Mouse (Mus musculus): Measurements from ENCODE around the gene Cma1. TPM values are rescaled to one million over a fixed set of nuclear protein-coding genes. Genes with fewer than 3 reads are reported as not detected.

Cma1 gene
- polyA plus RNA-seq (2014; fragmentation: Illumina TruSeq; extraction: RNeasy Lipid Tissue Mini Kit (QIAGEN cat#74804); ENCODE audit: low read depth, low replicate concordance), result 1.5 TPM

GRCm38 (mm10) chr14:55944575-55944974, at the start of gene Cma1:
Gene Cma1 (minus strand): TSS chr14:55944675.

GRCm38 (mm10) chr14:55950346-55951030, 6.0 kb upstream of the Cma1 start, which contains the start of gene Cma2:
Gene Cma2 (plus strand): TSS chr14:55950980.

DNA sequence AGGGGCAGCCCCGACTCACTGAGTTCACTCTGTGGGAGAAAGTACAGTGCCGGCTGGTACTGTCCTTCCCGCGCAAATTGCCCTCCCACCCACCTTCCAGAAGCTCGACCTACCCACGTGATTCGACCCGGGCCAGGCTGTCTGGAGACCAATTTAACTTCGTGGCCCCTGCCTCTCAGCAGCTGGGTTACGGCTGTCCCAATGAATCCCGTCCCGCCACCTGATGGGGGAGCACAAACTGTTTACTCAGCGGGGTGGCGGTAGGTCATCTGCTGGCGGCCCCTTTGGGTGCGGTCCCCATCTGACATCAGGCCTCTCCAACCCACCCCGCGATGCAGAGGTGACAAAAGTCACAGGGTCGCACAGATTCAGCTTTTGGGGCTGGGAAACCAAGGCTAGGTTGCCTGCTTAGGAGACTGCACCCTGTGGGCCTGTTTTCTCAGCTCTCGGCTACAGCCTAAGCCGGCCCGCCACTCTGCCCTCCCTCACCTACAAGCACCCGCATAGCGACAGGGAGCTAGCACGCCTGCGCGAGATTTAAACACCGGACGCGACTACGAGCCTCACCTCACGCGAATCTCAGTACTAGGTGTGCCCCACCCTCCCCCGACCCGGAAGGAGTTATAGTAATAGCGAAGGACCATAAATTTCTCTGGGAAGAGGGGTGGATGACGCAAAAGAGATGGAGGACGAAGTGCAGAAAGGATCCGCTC, 44.6 kb downstream of the Cma1 start, which contains the start of gene Sdr39u1:
Gene Sdr39u1 (minus strand): TSS at position 593 of the 713 bp plus-strand sequence.

Other genes with a start within 250 kb of the Cma1 start
- not detected for gene Tgm1, start 230.7 kb downstream of the Cma1 start, polyA plus RNA-seq (2014; fragmentation: Illumina TruSeq; extraction: RNeasy Lipid Tissue Mini Kit (QIAGEN cat#74804); ENCODE audit: low read depth, low replicate concordance)
- 0.73 TPM for gene Rabggta, start 222.4 kb downstream of the Cma1 start, polyA plus RNA-seq (2014; fragmentation: Illumina TruSeq; extraction: RNeasy Lipid Tissue Mini Kit (QIAGEN cat#74804); ENCODE audit: low read depth, low replicate concordance)
- gene Dhrs1, start 199.0 kb downstream of the Cma1 start, polyA plus RNA-seq (2014; fragmentation: Illumina TruSeq; extraction: RNeasy Lipid Tissue Mini Kit (QIAGEN cat#74804); ENCODE audit: low read depth, low replicate concordance), result 15.3 TPM
- gene Nop9, start 199.0 kb downstream of the Cma1 start, polyA plus RNA-seq (2014; fragmentation: Illumina TruSeq; extraction: RNeasy Lipid Tissue Mini Kit (QIAGEN cat#74804); ENCODE audit: low read depth, low replicate concordance), result 3.3 TPM
- gene Cideb, start 186.2 kb downstream of the Cma1 start, polyA plus RNA-seq (2014; fragmentation: Illumina TruSeq; extraction: RNeasy Lipid Tissue Mini Kit (QIAGEN cat#74804); ENCODE audit: low read depth, low replicate concordance), result 5.6 TPM
- gene Ltb4r2, start 183.2 kb downstream of the Cma1 start, polyA plus RNA-seq (2014; fragmentation: Illumina TruSeq; extraction: RNeasy Lipid Tissue Mini Kit (QIAGEN cat#74804); ENCODE audit: low read depth, low replicate concordance), result not detected
- gene Ltb4r1, start 178.7 kb downstream of the Cma1 start, polyA plus RNA-seq (2014; fragmentation: Illumina TruSeq; extraction: RNeasy Lipid Tissue Mini Kit (QIAGEN cat#74804); ENCODE audit: low read depth, low replicate concordance), result not detected
- 0.19 TPM for gene Adcy4, start 160.6 kb downstream of the Cma1 start, polyA plus RNA-seq (2014; fragmentation: Illumina TruSeq; extraction: RNeasy Lipid Tissue Mini Kit (QIAGEN cat#74804); ENCODE audit: low read depth, low replicate concordance)
- 4.4 TPM for gene Ripk3, start 155.8 kb downstream of the Cma1 start, polyA plus RNA-seq (2014; fragmentation: Illumina TruSeq; extraction: RNeasy Lipid Tissue Mini Kit (QIAGEN cat#74804); ENCODE audit: low read depth, low replicate concordance)
- gene Nfatc4, start 121.5 kb downstream of the Cma1 start, polyA plus RNA-seq (2014; fragmentation: Illumina TruSeq; extraction: RNeasy Lipid Tissue Mini Kit (QIAGEN cat#74804); ENCODE audit: low read depth, low replicate concordance), result 2.6 TPM
- gene Nynrin, start 90.7 kb downstream of the Cma1 start, polyA plus RNA-seq (2014; fragmentation: Illumina TruSeq; extraction: RNeasy Lipid Tissue Mini Kit (QIAGEN cat#74804); ENCODE audit: low read depth, low replicate concordance), result 0.35 TPM
- 2.5 TPM for gene Cbln3, start 60.3 kb downstream of the Cma1 start, polyA plus RNA-seq (2014; fragmentation: Illumina TruSeq; extraction: RNeasy Lipid Tissue Mini Kit (QIAGEN cat#74804); ENCODE audit: low read depth, low replicate concordance)
- 85.5 TPM for gene Khnyn, start 59.7 kb downstream of the Cma1 start, polyA plus RNA-seq (2014; fragmentation: Illumina TruSeq; extraction: RNeasy Lipid Tissue Mini Kit (QIAGEN cat#74804); ENCODE audit: low read depth, low replicate concordance)
- gene Sdr39u1, start 44.4 kb downstream of the Cma1 start, polyA plus RNA-seq (2014; fragmentation: Illumina TruSeq; extraction: RNeasy Lipid Tissue Mini Kit (QIAGEN cat#74804); ENCODE audit: low read depth, low replicate concordance), result 8.1 TPM
- not detected for gene Cma2, start 6.3 kb upstream of the Cma1 start, polyA plus RNA-seq (2014; fragmentation: Illumina TruSeq; extraction: RNeasy Lipid Tissue Mini Kit (QIAGEN cat#74804); ENCODE audit: low read depth, low replicate concordance)
- 2.3 TPM for gene Mcpt1, start 73.3 kb upstream of the Cma1 start, polyA plus RNA-seq (2014; fragmentation: Illumina TruSeq; extraction: RNeasy Lipid Tissue Mini Kit (QIAGEN cat#74804); ENCODE audit: low read depth, low replicate concordance)
- gene Mcpt9, start 85.8 kb upstream of the Cma1 start, polyA plus RNA-seq (2014; fragmentation: Illumina TruSeq; extraction: RNeasy Lipid Tissue Mini Kit (QIAGEN cat#74804); ENCODE audit: low read depth, low replicate concordance), result not detected
- 1.5 TPM for gene Mcpt2, start 97.4 kb upstream of the Cma1 start, polyA plus RNA-seq (2014; fragmentation: Illumina TruSeq; extraction: RNeasy Lipid Tissue Mini Kit (QIAGEN cat#74804); ENCODE audit: low read depth, low replicate concordance)
- gene Mcpt4, start 117.6 kb upstream of the Cma1 start, polyA plus RNA-seq (2014; fragmentation: Illumina TruSeq; extraction: RNeasy Lipid Tissue Mini Kit (QIAGEN cat#74804); ENCODE audit: low read depth, low replicate concordance), result 1.4 TPM
- not detected for gene Mcpt8, start 140.6 kb upstream of the Cma1 start, polyA plus RNA-seq (2014; fragmentation: Illumina TruSeq; extraction: RNeasy Lipid Tissue Mini Kit (QIAGEN cat#74804); ENCODE audit: low read depth, low replicate concordance)
- gene Ctsg, start 157.9 kb upstream of the Cma1 start, polyA plus RNA-seq (2014; fragmentation: Illumina TruSeq; extraction: RNeasy Lipid Tissue Mini Kit (QIAGEN cat#74804); ENCODE audit: low read depth, low replicate concordance), result not detected
- not detected for gene Gzme, start 175.9 kb upstream of the Cma1 start, polyA plus RNA-seq (2014; fragmentation: Illumina TruSeq; extraction: RNeasy Lipid Tissue Mini Kit (QIAGEN cat#74804); ENCODE audit: low read depth, low replicate concordance)
- not detected for gene Gzmd, start 187.9 kb upstream of the Cma1 start, polyA plus RNA-seq (2014; fragmentation: Illumina TruSeq; extraction: RNeasy Lipid Tissue Mini Kit (QIAGEN cat#74804); ENCODE audit: low read depth, low replicate concordance)
- not detected for gene Gzmg, start 214.9 kb upstream of the Cma1 start, polyA plus RNA-seq (2014; fragmentation: Illumina TruSeq; extraction: RNeasy Lipid Tissue Mini Kit (QIAGEN cat#74804); ENCODE audit: low read depth, low replicate concordance)
- gene Gzmn, start 229.9 kb upstream of the Cma1 start, polyA plus RNA-seq (2014; fragmentation: Illumina TruSeq; extraction: RNeasy Lipid Tissue Mini Kit (QIAGEN cat#74804); ENCODE audit: low read depth, low replicate concordance), result not detected

Data from sigmoid colon, adult 10 weeks (tissue).